Mouse (Mus musculus): ENCODE measurements around the gene Itprip. TPM values are rescaled to one million over a fixed set of nuclear protein-coding genes. Genes with fewer than 3 reads are reported as not detected.

Itprip gene
- polyA plus RNA-seq, 1 experiment: 8.3 TPM

DNA sequence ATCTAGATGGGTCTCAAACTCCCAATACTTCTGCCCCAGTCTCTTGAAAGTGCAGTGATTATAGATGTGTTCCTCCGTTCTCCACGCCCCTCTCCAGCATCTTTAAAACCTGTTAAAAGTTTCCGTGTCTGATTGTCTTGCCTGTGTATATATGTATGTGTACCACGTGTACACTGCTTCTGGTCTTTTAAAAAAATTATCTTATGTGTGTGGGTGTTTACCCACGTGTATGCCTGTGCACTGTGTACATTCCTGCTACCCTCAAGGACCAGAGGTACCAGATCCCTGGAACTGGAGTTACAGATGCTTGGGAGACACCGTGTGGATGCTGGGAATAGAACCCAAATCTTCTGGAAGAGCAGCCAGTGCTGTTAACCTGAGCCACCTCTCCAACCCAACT lies 16.4 kb upstream of the Itprip start:
- peaks cover 7% of the 10 kb centered on the region for H3K4me1 ChIP-seq (ENCODE audit: control insufficient read depth, insufficient read depth, low read length)
- H3K4me3 ChIP-seq (ENCODE audit: insufficient read depth, low read length): no peak overlapping the region
- TF ChIP-seq CTCF (IDR thresholded peaks at IDR 0.05; ENCODE audit: low read depth, low read length): no peak
- TF ChIP-seq POLR2A (IDR thresholded peaks at IDR 0.05; ENCODE audit: borderline replicate concordance, low read depth, low read length): no peak
- H3K27ac ChIP-seq (ENCODE audit: insufficient read depth, low read depth, low read length): no peak overlapping the region

DNA sequence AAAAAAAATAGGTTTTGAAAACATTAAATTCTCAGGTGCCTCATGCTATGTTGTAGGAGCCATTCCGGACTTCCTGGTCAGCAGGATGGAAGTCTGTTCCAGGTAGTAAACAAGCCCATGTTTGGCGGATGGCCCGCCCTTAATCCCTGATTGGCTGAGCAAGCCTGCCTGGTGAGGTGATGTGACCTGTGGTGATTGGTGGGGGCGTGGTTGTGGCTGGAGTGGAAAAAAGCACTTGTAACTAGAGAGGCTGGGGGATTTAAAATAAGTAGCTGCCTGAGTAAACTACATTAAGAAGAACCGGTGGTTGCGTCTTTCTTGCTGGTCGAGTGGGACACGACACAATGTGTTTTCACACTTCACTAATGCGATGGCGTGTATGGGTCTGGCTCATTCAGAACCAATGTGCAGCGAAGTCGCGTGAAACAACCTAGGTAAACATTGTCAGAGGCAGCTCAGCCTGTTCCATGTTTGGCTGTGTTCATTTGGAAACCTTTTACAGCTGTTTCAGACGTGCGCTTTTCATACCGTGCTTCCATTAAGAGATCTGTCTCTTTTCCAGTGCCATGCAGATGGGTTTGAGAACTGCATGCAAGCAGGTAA lies 15.6 kb upstream of the Itprip start:
- Histone ChIP-seq H3K27ac (ENCODE audit: insufficient read depth, low read depth, low read length) (no peak overlapping the region), H3K4me3 (ENCODE audit: insufficient read depth, low read length) (no peak overlapping the region), H3K4me1 (ENCODE audit: control insufficient read depth, insufficient read depth, low read length) (peaks cover 7% of the 10 kb centered on the region)
- no peak for TF ChIP-seq CTCF (IDR thresholded peaks at IDR 0.05; ENCODE audit: low read depth, low read length)
- TF ChIP-seq POLR2A (IDR thresholded peaks at IDR 0.05; ENCODE audit: borderline replicate concordance, low read depth, low read length): no peak

DNA sequence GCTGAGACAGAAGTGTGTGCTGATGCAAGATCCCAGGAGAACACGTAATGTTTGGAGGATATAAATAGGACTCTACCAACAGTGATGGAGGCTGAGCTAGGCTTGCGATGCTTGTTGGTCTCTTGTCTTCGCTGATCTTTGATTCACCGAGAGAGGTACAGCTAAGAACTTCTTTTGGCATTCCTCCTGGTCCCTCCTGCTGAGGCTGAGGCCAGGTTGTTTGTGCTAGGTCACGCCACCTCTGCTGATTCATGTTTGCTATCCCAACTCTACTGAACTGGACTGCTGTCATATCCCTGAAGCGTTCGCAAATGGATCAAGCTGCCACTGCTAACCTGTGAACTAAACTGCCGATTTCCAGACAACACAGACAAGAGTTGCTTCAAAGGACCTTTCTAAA lies 15.0 kb upstream of the Itprip start:
- Histone ChIP-seq H3K27ac (ENCODE audit: insufficient read depth, low read depth, low read length) (no peak overlapping the region), H3K4me1 (ENCODE audit: control insufficient read depth, insufficient read depth, low read length) (peaks cover 7% of the 10 kb centered on the region), H3K4me3 (ENCODE audit: insufficient read depth, low read length) (no peak overlapping the region)
- TF ChIP-seq CTCF (IDR thresholded peaks at IDR 0.05; ENCODE audit: low read depth, low read length) (no peak), POLR2A (IDR thresholded peaks at IDR 0.05; ENCODE audit: borderline replicate concordance, low read depth, low read length) (no peak)

DNA sequence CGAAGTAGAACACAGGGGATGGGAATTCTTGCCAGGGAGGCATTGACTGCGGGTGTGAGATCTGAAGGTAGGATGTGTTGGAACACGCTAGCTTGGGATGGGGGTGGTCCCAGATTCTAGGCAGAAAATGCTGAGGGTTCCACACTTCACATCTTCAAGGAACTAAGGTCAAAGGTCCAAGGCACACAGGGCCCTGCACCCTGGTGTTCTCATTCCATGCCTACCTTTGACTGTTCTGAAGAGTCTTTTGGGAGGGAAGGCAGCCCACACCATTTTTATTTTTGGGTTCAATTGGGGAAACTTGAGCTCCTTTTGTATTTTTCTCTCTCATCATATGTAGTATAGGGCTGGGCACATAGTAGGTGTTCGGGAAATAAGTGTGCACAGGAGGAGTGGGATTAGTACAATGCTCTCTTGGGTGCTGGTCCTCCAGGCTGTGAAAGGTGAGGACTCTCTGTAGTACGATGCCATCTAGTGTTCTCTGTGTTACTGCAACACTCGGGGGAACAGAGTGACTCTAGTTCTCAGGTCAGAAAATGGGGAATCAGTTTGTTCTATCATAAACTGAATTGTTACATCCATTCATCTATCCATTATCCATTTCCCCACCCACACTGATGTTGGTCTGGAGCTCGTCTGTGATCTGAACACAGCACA lies 13.0 kb upstream of the Itprip start:
- TF ChIP-seq CTCF (IDR thresholded peaks at IDR 0.05; ENCODE audit: low read depth, low read length) (no peak), POLR2A (IDR thresholded peaks at IDR 0.05; ENCODE audit: borderline replicate concordance, low read depth, low read length) (no peak)
- Histone ChIP-seq H3K4me3 (ENCODE audit: insufficient read depth, low read length) (no peak overlapping the region), H3K4me1 (ENCODE audit: control insufficient read depth, insufficient read depth, low read length) (peaks cover 7% of the 10 kb centered on the region), H3K27ac (ENCODE audit: insufficient read depth, low read depth, low read length) (no peak overlapping the region)

DNA sequence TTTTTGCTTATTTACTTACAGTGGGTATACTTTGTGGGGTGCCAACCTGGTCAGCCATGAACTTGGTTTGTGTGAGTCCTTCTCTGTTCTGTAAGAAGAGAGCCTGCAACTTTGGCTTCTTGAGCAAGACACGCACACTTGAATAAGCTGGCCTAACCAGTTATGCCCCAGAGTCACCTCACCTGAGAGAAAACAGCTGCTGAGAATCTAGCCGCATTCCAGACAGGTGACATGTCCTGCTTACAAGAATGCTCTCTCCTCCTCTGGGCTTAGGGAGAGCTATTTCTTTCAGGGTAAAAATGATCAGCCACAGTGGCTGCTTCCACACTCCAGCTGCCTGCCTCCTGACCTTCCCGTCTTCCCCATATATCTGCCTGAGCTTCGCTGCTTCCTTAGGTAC lies 9.9 kb upstream of the Itprip start:
- no peak overlapping the region for H3K4me3 ChIP-seq (ENCODE audit: insufficient read depth, low read length)
- TF ChIP-seq CTCF (IDR thresholded peaks at IDR 0.05; ENCODE audit: low read depth, low read length): no peak
- TF ChIP-seq POLR2A (IDR thresholded peaks at IDR 0.05; ENCODE audit: borderline replicate concordance, low read depth, low read length): no peak
- H3K4me1 ChIP-seq (ENCODE audit: control insufficient read depth, insufficient read depth, low read length): no peaks in the 10 kb centered on the region
- no peak overlapping the region for H3K27ac ChIP-seq (ENCODE audit: insufficient read depth, low read depth, low read length)

DNA sequence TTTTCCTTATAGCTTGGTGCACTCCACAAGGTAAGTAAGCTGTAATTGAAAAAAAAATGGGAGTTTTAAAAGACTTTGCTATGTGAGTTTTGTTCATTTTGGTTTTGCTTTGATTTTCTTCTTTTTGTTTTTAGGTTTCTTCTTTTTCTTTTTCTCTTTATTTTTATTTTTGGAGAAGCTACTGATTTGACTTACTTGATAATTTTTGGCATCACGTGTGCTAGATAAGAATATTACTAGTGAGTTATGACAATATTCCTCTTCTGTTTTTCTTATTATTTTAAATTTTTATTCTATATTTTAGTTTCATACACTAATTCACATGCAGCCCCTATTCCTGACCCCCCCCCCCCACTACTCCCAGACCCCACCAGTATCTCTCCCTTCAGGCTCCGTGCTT lies 7.9 kb upstream of the Itprip start:
- no peak for TF ChIP-seq CTCF (IDR thresholded peaks at IDR 0.05; ENCODE audit: low read depth, low read length)
- TF ChIP-seq POLR2A (IDR thresholded peaks at IDR 0.05; ENCODE audit: borderline replicate concordance, low read depth, low read length): no peak
- Histone ChIP-seq H3K27ac (ENCODE audit: insufficient read depth, low read depth, low read length) (no peak overlapping the region), H3K4me1 (ENCODE audit: control insufficient read depth, insufficient read depth, low read length) (peaks cover 6% of the 10 kb centered on the region), H3K4me3 (ENCODE audit: insufficient read depth, low read length) (no peak overlapping the region)

DNA sequence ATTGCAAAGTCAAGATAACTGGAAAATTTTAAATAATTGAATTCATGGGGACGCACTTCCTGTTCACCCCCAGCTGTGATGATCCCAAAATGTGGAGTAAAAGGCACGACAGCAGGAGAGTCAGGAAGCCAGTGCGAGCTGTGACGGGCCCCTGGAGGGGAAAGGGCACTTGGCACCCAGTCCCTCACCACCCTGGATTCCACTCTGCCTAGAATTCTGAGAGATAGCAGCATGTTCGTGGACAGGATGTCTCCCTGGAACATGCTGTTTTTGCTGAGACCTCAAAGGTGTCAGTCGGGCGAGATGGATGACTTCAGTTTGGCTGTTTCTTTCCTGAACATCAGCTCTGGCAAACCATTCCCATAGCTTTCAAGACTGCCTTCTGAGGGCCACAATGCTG lies 6.7 kb upstream of the Itprip start:
- H3K27ac ChIP-seq (ENCODE audit: insufficient read depth, low read depth, low read length): no peak overlapping the region
- H3K4me1 ChIP-seq (ENCODE audit: control insufficient read depth, insufficient read depth, low read length): peaks cover 6% of the 10 kb centered on the region
- H3K4me3 ChIP-seq (ENCODE audit: insufficient read depth, low read length): no peak overlapping the region
- TF ChIP-seq POLR2A (IDR thresholded peaks at IDR 0.05; ENCODE audit: borderline replicate concordance, low read depth, low read length): no peak
- no peak for TF ChIP-seq CTCF (IDR thresholded peaks at IDR 0.05; ENCODE audit: low read depth, low read length)

DNA sequence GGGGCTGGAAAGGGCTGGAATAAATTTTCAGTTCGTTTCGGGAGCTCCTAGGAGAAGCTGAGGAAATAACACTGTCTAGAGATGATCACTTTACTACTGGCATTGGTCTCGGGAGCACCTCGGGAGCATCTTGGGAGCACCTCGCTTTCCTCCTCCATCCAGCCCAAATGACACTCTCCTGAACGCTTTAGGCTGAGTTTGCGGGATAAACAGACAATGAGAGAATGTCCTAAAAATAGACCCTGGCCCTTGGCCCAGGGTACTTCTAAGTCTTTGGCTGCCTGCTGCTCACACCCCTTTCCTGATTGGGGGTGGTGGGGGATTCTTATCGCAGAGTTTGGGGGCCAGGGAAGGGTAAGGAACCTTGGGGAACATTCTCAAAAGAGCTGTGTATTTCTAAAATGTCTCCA lies 872 bp upstream of the Itprip start:
- peaks cover 22% of the 10 kb centered on the region for H3K4me1 ChIP-seq (ENCODE audit: control insufficient read depth, insufficient read depth, low read length)
- H3K27ac ChIP-seq (ENCODE audit: insufficient read depth, low read depth, low read length): peak overlapping the region; percentile 77
- TF ChIP-seq POLR2A (IDR thresholded peaks at IDR 0.05; ENCODE audit: borderline replicate concordance, low read depth, low read length) (no peak), CTCF (IDR thresholded peaks at IDR 0.05; ENCODE audit: low read depth, low read length) (no peak)
- H3K4me3 ChIP-seq (ENCODE audit: insufficient read depth, low read length): peak overlapping the region; percentile 80

DNA sequence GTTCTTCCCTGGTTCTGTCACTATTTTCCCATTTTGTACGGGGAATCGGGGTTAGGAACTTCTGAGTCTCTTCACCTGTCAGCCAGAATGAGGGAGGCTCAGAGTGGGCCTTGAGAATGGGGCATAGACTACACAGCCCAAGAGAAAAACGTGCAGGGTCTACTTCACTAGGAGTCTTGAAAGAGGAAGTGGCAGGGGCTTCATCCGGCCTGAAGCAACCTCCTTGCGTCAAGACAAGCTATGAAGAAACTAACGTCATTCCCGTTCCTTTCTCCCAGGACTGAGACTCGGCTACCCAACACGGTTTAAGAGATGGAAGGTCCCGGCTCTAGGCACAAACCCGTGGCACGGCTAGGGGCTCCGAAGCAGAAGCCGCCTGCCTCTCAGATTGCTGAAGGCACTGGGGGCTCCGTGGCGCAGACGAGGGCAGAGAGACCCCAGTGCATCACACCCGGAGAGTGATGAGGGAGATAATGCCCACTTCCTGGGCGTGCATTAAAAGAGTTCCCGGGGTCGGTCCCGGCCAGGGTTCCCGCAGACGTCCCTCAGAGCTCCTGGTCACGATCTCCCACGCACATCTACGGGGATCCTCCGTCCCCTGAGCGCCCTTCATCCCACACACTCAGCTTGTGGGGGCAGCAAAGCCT lies 521 bp downstream of the Itprip start:
- Histone ChIP-seq H3K27ac (ENCODE audit: insufficient read depth, low read depth, low read length) (peak overlapping the region; percentile 44), H3K4me1 (ENCODE audit: control insufficient read depth, insufficient read depth, low read length) (peaks cover 19% of the 10 kb centered on the region), H3K4me3 (ENCODE audit: insufficient read depth, low read length) (peak overlapping the region; percentile 80)
- TF ChIP-seq POLR2A (IDR thresholded peaks at IDR 0.05; ENCODE audit: borderline replicate concordance, low read depth, low read length) (no peak), CTCF (IDR thresholded peaks at IDR 0.05; ENCODE audit: low read depth, low read length) (no peak)

DNA sequence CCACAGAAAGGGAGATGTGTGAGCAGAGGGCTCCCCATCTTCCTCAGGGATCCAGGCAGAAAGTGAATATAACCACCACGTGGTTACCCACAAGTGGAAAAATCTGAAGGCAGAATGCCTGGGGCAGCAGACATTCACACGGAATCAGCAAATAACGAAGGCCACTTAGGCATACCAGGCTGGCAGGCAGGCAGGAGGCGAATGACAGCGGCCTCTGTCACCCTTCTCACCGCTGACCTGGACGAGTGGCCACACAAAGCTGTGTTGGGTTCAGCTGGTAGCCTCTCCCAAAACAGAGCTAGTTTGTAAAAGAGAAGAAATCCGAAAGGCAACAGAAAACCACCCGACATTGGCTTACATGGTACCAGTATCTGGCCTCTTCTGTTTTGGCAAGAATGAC lies 1.1 kb downstream of the Itprip start:
- Histone ChIP-seq H3K4me1 (ENCODE audit: control insufficient read depth, insufficient read depth, low read length) (peaks cover 15% of the 10 kb centered on the region), H3K4me3 (ENCODE audit: insufficient read depth, low read length) (peak overlapping the region; percentile 80), H3K27ac (ENCODE audit: insufficient read depth, low read depth, low read length) (peak overlapping the region; percentile 40)
- TF ChIP-seq CTCF (IDR thresholded peaks at IDR 0.05; ENCODE audit: low read depth, low read length) (no peak), POLR2A (IDR thresholded peaks at IDR 0.05; ENCODE audit: borderline replicate concordance, low read depth, low read length) (no peak)
